Mouse (Mus musculus) cerebellum, adult 2 months (tissue): ENCODE measurements at regions not wholly inside any gene's neighbourhood (a gene's known extent, or its start where the extent isn't known, plus 50 kb on each side); places are given as distances from the start of the nearest gene placed in this dataset.
A peak's percentile ranks its signal among the peaks of the same experiment; 100 is the strongest.

Source experiments
- DNase-seq, 2 experiments: peaks; one replicate each; pipeline ENCODE4 v3.0.0; 2021
- H3K27ac ChIP-seq: fragments of 200-500 bp; 2 replicates; pipeline ENCODE4 v1.5.1; 2012; ENCODE audit warnings: low read length, control low read depth, inconsistent platforms; ENCODE audit not compliant: insufficient read depth
- H3K27me3 ChIP-seq: fragments of 200-500 bp; 2 replicates; pipeline ENCODE4 v1.6.1; 2012; ENCODE audit warnings: inconsistent platforms, mild to moderate bottlenecking, low read length, moderate library complexity; ENCODE audit not compliant: control insufficient read depth, insufficient read depth
- H3K4me1 ChIP-seq: fragments of 200-500 bp; 2 replicates; pipeline ENCODE4 v1.6.1; 2011; ENCODE audit warnings: low read length; ENCODE audit not compliant: control insufficient read depth, insufficient read depth
- H3K4me3 ChIP-seq: fragments of 200-500 bp; replicated peaks from 2 replicates; pipeline ENCODE3; 2011; ENCODE audit warnings: mild to moderate bottlenecking, low read depth, low read length, control low read depth; ENCODE audit not compliant: insufficient read depth
- CTCF ChIP-seq: fragments of 200-500 bp; IDR thresholded peaks from 2 replicates; pipeline ENCODE4 v1.5.1; 2011; ENCODE audit warnings: low read depth, mild to moderate bottlenecking, control low read depth, low read length, moderate library complexity, borderline replicate concordance; ENCODE audit not compliant: insufficient read depth
- POLR2A ChIP-seq: fragments of 200-500 bp; IDR thresholded peaks from 2 replicates; pipeline ENCODE4 v1.6.1; 2011; ENCODE audit warnings: low read length, control low read depth, borderline replicate concordance; ENCODE audit not compliant: insufficient read depth
- WGBS: fragments of 180-500 bp; shearing (Covaris S2); methylation state at CpG from one replicate; pipeline ENCODE4 v1.1.7; 2018; 5-methylcytosine and 5-hydroxymethylcytosine counted together

DNA sequence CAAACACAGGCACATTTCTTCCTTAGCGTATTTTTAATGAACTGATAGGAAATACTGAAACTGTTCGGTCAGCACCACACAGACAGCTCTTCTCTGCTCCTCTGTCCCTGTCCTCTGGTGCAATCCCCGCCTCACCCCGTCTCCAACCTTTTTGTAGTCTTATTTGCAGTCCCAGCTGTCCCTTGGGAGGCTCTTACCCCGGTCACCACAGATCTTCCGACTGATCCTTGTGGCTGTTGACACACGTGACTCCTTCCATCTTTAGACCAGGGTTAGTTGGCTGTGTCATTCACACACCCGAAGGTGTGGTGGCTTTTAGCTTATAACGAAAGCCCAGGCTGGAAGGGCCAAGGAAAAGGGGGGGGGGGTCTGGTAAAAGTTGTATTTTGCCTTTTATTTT, 56.4 kb downstream of the Cyp26a1 start:
- TF ChIP-seq POLR2A (no peak), CTCF (no peak)
- no peaks in the 10 kb centered on the region for H3K27me3 ChIP-seq

DNA sequence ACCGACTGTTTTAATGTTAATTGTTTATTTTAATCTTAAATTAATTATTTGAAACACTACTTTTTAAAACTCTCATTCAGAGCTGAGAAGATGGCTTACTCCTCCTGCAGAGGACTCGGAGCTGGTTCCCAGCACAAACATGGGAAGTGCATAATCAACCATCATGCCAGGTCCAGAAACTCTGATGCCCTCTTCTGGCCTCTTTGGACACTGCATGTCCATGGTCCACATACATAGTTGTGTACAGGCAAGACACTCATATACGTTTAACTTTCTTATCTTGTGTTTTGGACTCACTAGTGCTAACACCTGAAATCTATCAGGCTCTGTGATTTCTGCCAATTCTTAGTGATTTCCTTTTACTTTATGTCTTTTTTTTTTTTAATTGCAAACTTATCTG, 57.8 kb downstream of the Cyp26a1 start:
- TF ChIP-seq CTCF, result no peak
- TF ChIP-seq POLR2A, result no peak
- H3K4me3 ChIP-seq, result no peak overlapping the region
- H3K4me1 ChIP-seq, result no peaks in the 10 kb centered on the region
- H3K27me3 ChIP-seq, result no peaks in the 10 kb centered on the region
- WGBS, result 91% methylated on average over 3 of the region's 3 CpGs
- no peak for DNase-seq
- H3K27ac ChIP-seq, result no peak overlapping the region

More for the DNA sequence above, 56.4 kb downstream of the Cyp26a1 start:
- no peak overlapping the region for H3K4me3 ChIP-seq
- no peak overlapping the region for H3K27ac ChIP-seq
- no peaks in the 10 kb centered on the region for H3K4me1 ChIP-seq
- WGBS, result 79% methylated on average over 9 of the region's 9 CpGs
- no peak for DNase-seq

- Histone ChIP-seq H3K27ac (no peak overlapping the region), H3K4me1 (no peaks in the 10 kb centered on the region), H3K27me3 (no peaks in the 10 kb centered on the region), H3K4me3 (no peak overlapping the region)
- no peak for DNase-seq
- WGBS, result 93% methylated on average over 4 of the region's 4 CpGs
- no peak for TF ChIP-seq CTCF
Measured at GRCm38 (mm10) chr19:37769376-37769775, 71.8 kb downstream of the Cyp26a1 start.

GRCm38 (mm10) chr19:37771956-37772355, 74.4 kb downstream of the Cyp26a1 start:
- no peak for TF ChIP-seq POLR2A
- no peak for TF ChIP-seq CTCF

GRCm38 (mm10) chr19:37774551-37774950, 77.0 kb downstream of the Cyp26a1 start:
- TF ChIP-seq POLR2A (no peak), CTCF (no peak)
- Histone ChIP-seq H3K4me1 (no peaks in the 10 kb centered on the region; the same call in 1 of the 2 replicates), H3K27me3 (no peaks in the 10 kb centered on the region), H3K27ac (no peak overlapping the region), H3K4me3 (no peak overlapping the region)
- 94% methylated on average over 4 of the region's 4 CpGs for WGBS
- no peak for DNase-seq

More at GRCm38 (mm10) chr19:37771956-37772355, 74.4 kb downstream of the Cyp26a1 start:
- H3K27me3 ChIP-seq, result no peaks in the 10 kb centered on the region
- 89% methylated on average over 6 of the region's 6 CpGs for WGBS
- DNase-seq, result no peak
- no peak overlapping the region for H3K27ac ChIP-seq
- no peaks in the 10 kb centered on the region for H3K4me1 ChIP-seq
- H3K4me3 ChIP-seq, result no peak overlapping the region

DNA sequence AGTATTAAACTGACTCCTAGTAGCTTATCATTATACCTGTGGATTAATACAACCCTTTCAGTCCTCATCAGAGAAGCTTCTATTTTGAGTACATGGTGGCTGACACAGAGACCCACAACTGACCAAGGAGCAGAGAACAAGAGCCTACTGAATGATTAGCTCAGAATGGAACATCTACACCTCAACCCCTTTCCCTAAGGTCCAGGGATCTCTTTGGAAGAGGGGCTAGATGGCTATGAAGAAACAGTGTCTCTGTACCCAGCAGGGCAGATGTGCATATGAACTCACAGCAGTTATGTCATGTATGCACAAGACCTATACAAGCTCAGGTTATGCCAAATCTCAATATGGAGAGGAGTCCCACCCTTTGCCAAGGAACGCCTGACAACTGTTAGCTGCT, 77.4 kb downstream of the Cyp26a1 start:
- no peak overlapping the region for H3K4me3 ChIP-seq
- DNase-seq, result no peak
- WGBS, result 93% methylated on average over 1 of the region's 1 CpGs
- no peaks in the 10 kb centered on the region for H3K27me3 ChIP-seq
- no peak overlapping the region for H3K27ac ChIP-seq
- H3K4me1 ChIP-seq, result no peaks in the 10 kb centered on the region; the same call in 1 of the 2 replicates
- TF ChIP-seq CTCF, result no peak
- TF ChIP-seq POLR2A, result no peak

- WGBS, result 12% methylated on average over 6 of the region's 6 CpGs
- DNase-seq, result peak in 1 of 2 experiments; percentile 1
- TF ChIP-seq CTCF (no peak), POLR2A (no peak)
Measured at GRCm38 (mm10) chr19:37777961-37778360, 80.4 kb downstream of the Cyp26a1 start.

GRCm38 (mm10) chr19:37778568-37778967, 81.0 kb downstream of the Cyp26a1 start:
- TF ChIP-seq CTCF (no peak), POLR2A (no peak)
- no peaks in the 10 kb centered on the region; the same call in 1 of the 2 replicates for H3K4me1 ChIP-seq
- no peak overlapping the region for H3K4me3 ChIP-seq
- 20% methylated on average over 4 of the region's 4 CpGs for WGBS
- no peak overlapping the region for H3K27ac ChIP-seq
- H3K27me3 ChIP-seq, result no peaks in the 10 kb centered on the region
- DNase-seq, result no peak

More at GRCm38 (mm10) chr19:37777961-37778360, 80.4 kb downstream of the Cyp26a1 start:
- Histone ChIP-seq H3K27me3 (no peaks in the 10 kb centered on the region), H3K27ac (no peak overlapping the region), H3K4me3 (no peak overlapping the region), H3K4me1 (no peaks in the 10 kb centered on the region; the same call in 1 of the 2 replicates)
